Mouse (Mus musculus) neural tube, embryonic 14.5 days (tissue): ENCODE measurements around the gene Arfrp1. TPM values are rescaled to one million over a fixed set of nuclear protein-coding genes. Genes with fewer than 3 reads are reported as not detected.

Experiments used
- ATAC-seq: fragments of 200-750 bp; cut with Nextera tagmentation; 2 replicates; pipeline ENCODE4 v1.8.0; 2017; ENCODE audit warnings: low read depth, mild to moderate bottlenecking, moderate TSS enrichment, moderate library complexity
- H3K27ac ChIP-seq: fragments of 300-500 bp; sonication (generic); 2 replicates; pipeline ENCODE4 v1.5.1; 2014; ENCODE audit warnings: low read depth, mild to moderate bottlenecking, control low read depth, low read length, moderate library complexity, mixed read lengths
- H3K27me3 ChIP-seq: fragments of 300-500 bp; sonication (generic); 2 replicates; pipeline ENCODE4 v1.6.1; 2014; ENCODE audit warnings: low read length; ENCODE audit not compliant: control insufficient read depth, insufficient read depth
- H3K36me3 ChIP-seq: fragments of 300-500 bp; sonication (generic); 2 replicates; pipeline ENCODE4 v1.6.1; 2014; ENCODE audit warnings: low read length, mixed read lengths; ENCODE audit not compliant: control insufficient read depth, insufficient read depth
- H3K4me1 ChIP-seq: fragments of 300-500 bp; sonication (generic); 2 replicates; pipeline ENCODE4 v1.6.1; 2014; ENCODE audit warnings: low read length; ENCODE audit not compliant: control insufficient read depth, insufficient read depth
- H3K4me2 ChIP-seq: fragments of 300-500 bp; sonication (generic); 2 replicates; pipeline ENCODE4 v1.6.1; 2014; ENCODE audit warnings: mild to moderate bottlenecking, low read depth, low read length, control low read depth
- H3K4me3 ChIP-seq: fragments of 300-500 bp; sonication (generic); 2 replicates; pipeline ENCODE4 v1.5.1; 2014; ENCODE audit warnings: low read depth, low read length, control low read depth, mixed read lengths
- H3K9ac ChIP-seq: fragments of 300-500 bp; sonication (generic); replicated peaks from 2 replicates; pipeline ENCODE4 v1.6.1; 2014; ENCODE audit warnings: low read depth, mild to moderate bottlenecking, control low read depth, low read length, mixed read lengths
- H3K9me3 ChIP-seq: fragments of 300-500 bp; sonication (generic); 2 replicates; pipeline ENCODE4 v1.6.1; 2016; ENCODE audit warnings: low read length; ENCODE audit not compliant: control insufficient read depth
- WGBS: fragments of 180-500 bp; shearing (Covaris S2); extraction: QIAGEN DNeasy Blood & Tissue Kit; methylation state at CpG from one replicate; pipeline ENCODE4 v1.1.7; 2014; 5-methylcytosine and 5-hydroxymethylcytosine counted together
- polyA plus RNA-seq: library from polyadenylated mRNA; unstranded; fragments of >200 nt; fragmentation: Nextera tagmentation; extraction: Ambion mirVana; gene quantifications from 2 replicates; pipeline ENCODE4 v1.2.1, GENCODE M21; 2014

The Arfrp1 gene
- polyA plus RNA-seq, 1 experiment from 2014 or later: 66.0 TPM

DNA sequence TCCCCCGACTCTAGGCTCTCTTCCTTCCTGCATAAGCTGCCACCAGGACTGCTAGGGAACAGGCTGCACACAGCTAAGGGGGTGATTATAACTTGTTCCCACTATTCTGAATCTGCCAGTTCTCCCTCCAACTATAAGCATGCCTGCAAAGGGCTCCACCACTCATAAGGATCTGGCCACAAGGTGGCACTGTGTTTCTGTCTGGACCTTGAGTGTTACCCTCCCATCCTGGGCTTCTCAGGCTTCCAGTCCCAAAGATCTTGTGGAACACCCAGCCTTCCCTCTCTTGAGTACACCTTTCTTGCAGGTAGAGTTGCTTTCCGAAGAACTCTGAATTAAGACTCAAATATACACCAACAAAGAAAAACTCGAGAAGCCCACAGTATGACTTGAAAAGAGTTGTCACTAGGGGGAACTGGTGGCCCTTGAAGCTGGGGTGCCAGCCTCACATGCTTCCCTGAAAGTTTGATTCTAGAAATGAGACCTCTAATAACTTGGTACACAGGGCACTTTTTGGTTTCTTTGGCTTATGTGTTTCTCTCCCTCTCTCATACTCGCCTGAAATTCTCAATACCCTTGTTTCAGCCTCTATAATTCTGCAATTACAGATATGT is 27.5 kb upstream of the Arfrp1 start:
- H3K4me2 ChIP-seq: no peak overlapping the region
- no peaks in the 10 kb centered on the region for H3K9me3 ChIP-seq
- no peak overlapping the region for H3K9ac ChIP-seq
- H3K4me1 ChIP-seq: no peaks in the 10 kb centered on the region
- H3K4me3 ChIP-seq: no peak overlapping the region
- H3K36me3 ChIP-seq: peaks cover 3% of the 10 kb centered on the region; the same call in 1 of the 2 replicates
- no peaks in the 10 kb centered on the region for H3K27me3 ChIP-seq
- WGBS: 33% methylated on average over 4 of the region's 4 CpGs
- no peak overlapping the region for H3K27ac ChIP-seq
- peak; percentile 82 for ATAC-seq

DNA sequence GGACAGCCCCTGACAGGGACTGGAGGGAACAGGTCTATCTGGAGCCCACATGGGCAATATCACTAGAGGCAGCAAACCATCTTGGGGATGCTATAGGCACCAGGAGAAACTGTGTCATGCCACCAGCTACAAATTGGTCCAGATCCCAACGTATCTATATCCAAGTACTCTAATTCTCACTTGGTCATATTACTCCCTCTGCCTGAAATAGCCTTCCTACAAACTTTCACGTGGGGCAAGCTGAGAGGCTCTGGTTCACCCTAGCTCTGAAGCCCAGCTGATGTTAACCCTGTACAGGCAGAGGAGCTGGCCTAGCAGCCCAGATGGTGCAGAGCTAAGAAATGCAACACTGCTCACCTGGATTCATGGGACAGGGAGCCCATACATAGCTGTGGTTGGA is 26.3 kb upstream of the Arfrp1 start:
- Histone ChIP-seq H3K27ac (no peak overlapping the region), H3K4me3 (no peak overlapping the region), H3K9me3 (no peaks in the 10 kb centered on the region), H3K4me1 (no peaks in the 10 kb centered on the region), H3K9ac (no peak overlapping the region), H3K27me3 (no peaks in the 10 kb centered on the region), H3K36me3 (peaks cover 6% of the 10 kb centered on the region; the same call in 1 of the 2 replicates), H3K4me2 (no peak overlapping the region)
- no peak for ATAC-seq
- WGBS: 74% methylated on average over 2 of the region's 2 CpGs

DNA sequence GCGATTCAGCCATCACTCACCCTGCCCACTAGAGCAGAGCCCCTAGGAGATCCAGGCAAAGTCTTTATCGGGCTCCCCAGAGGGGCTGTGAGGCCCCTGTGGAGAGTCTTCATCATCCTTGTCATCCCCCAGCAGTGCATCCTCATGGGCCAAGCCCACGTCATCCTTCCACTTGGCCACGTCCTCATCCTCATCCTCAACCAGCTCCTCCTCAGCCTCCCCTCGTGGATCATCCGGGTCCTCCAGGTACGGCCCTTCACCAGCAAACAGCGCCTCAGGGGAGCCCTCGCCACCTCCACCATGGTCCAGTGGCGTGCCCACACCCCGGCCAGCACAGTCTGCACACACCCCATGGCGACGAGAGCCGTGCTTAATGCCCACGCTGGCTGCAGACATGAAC is 25.8 kb upstream of the Arfrp1 start:
- no peak overlapping the region for H3K9ac ChIP-seq
- WGBS: 94% methylated on average over 15 of the region's 15 CpGs
- no peaks in the 10 kb centered on the region for H3K4me1 ChIP-seq
- H3K9me3 ChIP-seq: no peaks in the 10 kb centered on the region
- ATAC-seq: no peak
- H3K4me3 ChIP-seq: no peak overlapping the region
- H3K27me3 ChIP-seq: no peaks in the 10 kb centered on the region
- no peak overlapping the region for H3K4me2 ChIP-seq
- H3K36me3 ChIP-seq: peaks cover 11% of the 10 kb centered on the region
- H3K27ac ChIP-seq: no peak overlapping the region

DNA sequence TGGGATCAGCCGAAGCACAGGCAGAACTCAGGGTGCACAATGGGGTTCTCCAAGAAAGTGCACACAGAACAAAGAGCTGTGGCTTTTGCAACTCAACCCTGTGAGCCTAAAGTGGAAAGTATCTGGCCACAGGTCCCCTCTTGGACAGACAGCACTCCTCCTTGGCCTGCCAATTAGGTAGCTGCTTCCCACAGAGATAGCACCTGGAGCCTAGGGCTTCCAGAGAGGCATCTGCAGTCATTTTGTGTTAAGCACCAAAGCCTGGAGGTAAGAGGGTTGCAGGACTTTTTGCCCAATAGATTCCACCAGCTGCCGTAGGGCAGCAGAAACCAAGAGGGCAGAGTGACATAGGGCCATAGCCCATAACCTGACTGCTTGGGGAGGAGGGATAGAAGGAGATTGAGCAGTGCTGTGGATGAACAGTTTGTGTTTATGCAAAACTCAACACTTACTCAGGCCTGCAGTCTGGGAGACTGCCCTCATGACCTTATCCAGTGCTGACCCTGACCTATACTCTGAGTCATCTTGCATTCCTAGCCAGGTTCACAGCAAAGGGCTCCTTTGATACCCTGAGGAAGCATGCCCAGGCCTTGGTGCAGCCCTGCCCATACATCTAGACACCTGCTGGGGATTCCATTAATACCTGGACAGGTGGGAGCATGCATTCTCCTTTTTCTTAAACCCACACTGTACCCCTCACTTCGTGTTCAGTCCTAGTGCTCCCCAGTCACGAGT is 25.1 kb upstream of the Arfrp1 start:
- H3K4me1 ChIP-seq: no peaks in the 10 kb centered on the region
- H3K27me3 ChIP-seq: no peaks in the 10 kb centered on the region
- H3K9me3 ChIP-seq: no peaks in the 10 kb centered on the region
- no peak for ATAC-seq
- 91% methylated on average over 4 of the region's 4 CpGs for WGBS
- peaks cover 17% of the 10 kb centered on the region for H3K36me3 ChIP-seq
- no peak overlapping the region for H3K9ac ChIP-seq
- no peak overlapping the region for H3K4me3 ChIP-seq
- H3K4me2 ChIP-seq: no peak overlapping the region
- no peak overlapping the region for H3K27ac ChIP-seq

DNA sequence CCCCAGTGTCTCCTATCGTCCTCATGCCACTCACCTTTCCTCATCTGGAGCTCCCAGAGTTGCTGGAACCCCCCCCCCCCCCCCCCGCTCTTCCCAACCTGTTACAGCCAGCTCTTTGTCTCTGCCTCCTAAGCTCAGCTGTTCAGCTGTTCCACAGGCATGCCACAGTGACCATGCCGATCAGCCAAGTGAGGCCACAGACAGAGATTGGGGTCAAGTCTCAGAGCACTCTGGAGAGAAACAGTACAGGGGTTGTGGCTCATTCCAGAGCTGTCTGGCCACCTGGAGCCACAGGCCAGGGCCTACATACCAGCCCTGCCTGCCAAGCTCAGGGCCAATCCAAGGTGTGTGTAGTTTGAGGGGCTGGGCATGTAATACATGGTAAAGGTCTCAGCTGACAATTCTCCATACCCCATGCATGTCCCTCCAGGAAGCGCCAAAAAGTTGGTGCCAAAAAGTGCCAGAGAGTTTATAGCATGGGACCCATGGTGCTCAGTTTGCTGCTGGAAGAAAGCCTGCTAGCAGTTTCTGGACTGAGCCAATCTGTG is 21.5 kb upstream of the Arfrp1 start:
- H3K27me3 ChIP-seq: no peaks in the 10 kb centered on the region
- no peaks in the 10 kb centered on the region for H3K4me1 ChIP-seq
- H3K9ac ChIP-seq: no peak overlapping the region
- H3K36me3 ChIP-seq: peaks cover 38% of the 10 kb centered on the region
- no peak overlapping the region for H3K4me2 ChIP-seq
- 89% methylated on average over 4 of the region's 4 CpGs for WGBS
- H3K4me3 ChIP-seq: no peak overlapping the region
- no peaks in the 10 kb centered on the region for H3K9me3 ChIP-seq
- no peak for ATAC-seq
- H3K27ac ChIP-seq: no peak overlapping the region

DNA sequence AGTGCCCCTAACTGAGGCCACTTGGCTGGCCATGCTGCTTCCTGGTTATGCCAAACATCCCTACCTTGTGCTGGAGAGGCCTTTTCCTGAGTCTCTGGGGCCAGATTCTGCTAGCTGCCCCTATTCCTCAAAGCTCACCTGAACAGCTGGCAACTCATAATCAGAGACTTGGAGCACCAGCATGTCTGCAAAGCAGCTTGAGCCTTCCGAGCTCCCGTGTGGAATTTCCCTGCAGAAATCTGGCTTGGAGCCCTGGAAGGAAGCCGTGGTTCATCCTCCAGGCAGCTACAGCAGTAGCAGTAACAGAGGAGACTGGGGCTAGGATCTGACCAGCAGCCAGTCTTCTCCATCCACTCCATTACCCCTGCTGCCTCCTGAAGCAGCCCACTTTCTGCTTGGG is 20.7 kb upstream of the Arfrp1 start:
- Histone ChIP-seq H3K4me2 (no peak overlapping the region), H3K4me3 (no peak overlapping the region)

DNA sequence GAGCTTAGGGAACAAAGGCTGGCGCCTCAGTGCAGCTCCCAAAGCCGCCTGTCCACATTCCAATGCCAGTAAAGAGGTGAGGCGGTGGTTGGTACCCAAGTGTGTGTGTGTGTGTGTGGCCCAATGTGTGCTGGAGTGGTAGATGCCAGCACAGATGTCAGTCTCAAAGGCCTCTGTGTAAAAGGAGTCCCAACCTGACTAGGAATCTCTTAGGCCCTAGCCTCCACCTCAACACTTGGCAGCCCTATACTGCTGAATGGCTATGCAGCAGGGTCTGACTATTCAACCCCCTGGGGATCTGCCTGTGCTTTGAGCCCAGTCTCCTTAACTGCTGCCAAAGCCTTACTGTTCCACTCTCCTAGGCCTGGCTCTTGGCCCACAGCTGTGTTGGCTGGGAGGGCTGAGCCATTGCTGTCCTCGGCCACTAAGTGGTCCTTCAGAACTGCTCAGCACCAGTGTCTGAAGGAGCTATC is 19.8 kb upstream of the Arfrp1 start:
- ATAC-seq: no peak
- no peak overlapping the region for H3K4me2 ChIP-seq
- WGBS: 91% methylated on average over 4 of the region's 4 CpGs
- no peak overlapping the region for H3K27ac ChIP-seq
- H3K4me3 ChIP-seq: no peak overlapping the region
- no peak overlapping the region for H3K9ac ChIP-seq
- peaks cover 49% of the 10 kb centered on the region for H3K36me3 ChIP-seq
- H3K27me3 ChIP-seq: no peaks in the 10 kb centered on the region
- H3K4me1 ChIP-seq: no peaks in the 10 kb centered on the region
- no peaks in the 10 kb centered on the region for H3K9me3 ChIP-seq

More for the DNA sequence above, 20.7 kb upstream of the Arfrp1 start:
- Histone ChIP-seq H3K27ac (no peak overlapping the region), H3K9me3 (no peaks in the 10 kb centered on the region), H3K36me3 (peaks cover 45% of the 10 kb centered on the region), H3K4me1 (no peaks in the 10 kb centered on the region), H3K27me3 (no peaks in the 10 kb centered on the region), H3K9ac (no peak overlapping the region)
- 68% methylated on average over 3 of the region's 3 CpGs for WGBS
- ATAC-seq: no peak

DNA sequence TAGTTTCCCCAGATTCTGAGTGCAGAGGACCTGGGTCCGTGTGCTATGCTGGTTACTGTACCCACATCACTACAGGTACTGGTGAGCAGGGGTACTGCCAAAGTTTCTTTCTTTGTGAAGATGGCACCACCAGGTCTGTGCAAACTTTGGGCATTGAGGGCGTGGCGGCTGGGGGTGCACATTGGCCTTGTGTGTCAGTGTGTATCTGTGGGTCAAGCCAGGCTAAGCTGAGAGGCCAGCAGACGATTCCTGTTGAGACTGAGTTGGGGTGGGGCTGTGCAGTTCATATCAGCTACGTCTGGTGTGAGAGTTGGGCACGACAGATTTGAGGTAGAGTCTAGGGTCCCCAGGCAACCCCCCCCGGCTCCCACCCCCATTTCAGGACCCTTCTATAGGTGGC is 19.3 kb upstream of the Arfrp1 start:
- Histone ChIP-seq H3K9me3 (no peaks in the 10 kb centered on the region), H3K27me3 (no peaks in the 10 kb centered on the region), H3K36me3 (peaks cover 51% of the 10 kb centered on the region), H3K4me3 (no peak overlapping the region), H3K4me1 (no peaks in the 10 kb centered on the region), H3K27ac (no peak overlapping the region), H3K4me2 (no peak overlapping the region), H3K9ac (no peak overlapping the region)
- ATAC-seq: 0 out of 2 replicates have a peak, but pooled peaks have one; percentile 29
- WGBS: 92% methylated on average over 7 of the region's 7 CpGs

DNA sequence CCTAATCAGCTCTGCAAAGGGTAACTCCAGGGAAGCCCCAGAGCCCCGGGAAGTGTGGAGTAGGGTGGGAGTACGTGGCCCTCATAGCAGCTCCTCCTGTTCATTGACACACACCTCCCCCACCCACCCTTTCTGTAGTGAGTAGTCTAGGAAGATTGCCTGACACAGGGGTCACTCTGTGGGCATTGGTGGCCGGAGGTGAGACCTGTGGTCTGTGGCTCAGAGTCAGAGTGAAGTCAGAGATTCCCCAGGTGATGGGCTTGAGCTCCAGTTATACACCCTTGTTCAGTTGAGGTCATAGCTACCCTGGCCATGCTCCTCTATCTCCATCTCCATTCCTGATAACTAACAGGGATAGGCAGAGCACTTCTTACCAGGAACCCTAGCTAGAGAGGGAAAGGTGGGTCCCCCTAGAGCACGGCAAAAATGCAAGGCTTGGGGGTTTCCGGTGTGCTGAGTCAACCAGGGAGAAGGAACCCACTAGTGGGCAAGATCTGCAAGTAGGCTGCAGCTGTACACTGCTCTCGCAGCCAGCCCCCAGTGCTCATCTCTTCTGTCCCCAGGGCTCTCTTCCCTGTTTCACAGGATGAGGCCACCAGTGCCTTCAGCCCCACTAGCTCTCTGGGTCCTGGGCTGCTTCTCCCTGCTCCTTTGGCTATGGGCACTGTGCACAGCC is 16.6 kb upstream of the Arfrp1 start:
- Histone ChIP-seq H3K36me3 (peaks cover 55% of the 10 kb centered on the region), H3K9me3 (no peaks in the 10 kb centered on the region), H3K9ac (no peak overlapping the region), H3K4me3 (no peak overlapping the region), H3K4me2 (no peak overlapping the region), H3K4me1 (no peaks in the 10 kb centered on the region), H3K27me3 (no peaks in the 10 kb centered on the region), H3K27ac (no peak overlapping the region)
- 89% methylated on average over 6 of the region's 6 CpGs for WGBS
- no peak for ATAC-seq
